ENCODE assay signal across 8 mouse cellular contexts in genomic region chr11:57827048-57827914, GRCm38 (mm10). TPM values are rescaled to one million over a fixed set of nuclear protein-coding genes. Genes with fewer than 3 reads are reported as not detected.
DNase-seq lines count a peak whose midpoint lies in the region; ATAC-seq and TF ChIP-seq lines count a peak whose summit lies in the region.

No protein-coding gene starts in this region.

- no peak for TF ChIP-seq CTCF in gastrocnemius, adult 2 months (IDR thresholded peaks at IDR 0.05)
- no peak for TF ChIP-seq CTCF in E14TG2a.4 (conservative IDR thresholded peaks at IDR 0.05; ENCODE audit: low read length)
- no peak for TF ChIP-seq CTCF in heart, postnatal 0 days (IDR thresholded peaks at IDR 0.05; ENCODE audit: low read depth)

- H3K36me3 ChIP-seq in E14TG2a.4 (ENCODE audit: insufficient read depth, low read length) = no peaks in the 10 kb centered on the region
- H3K36me3 ChIP-seq in heart, postnatal 0 days (replicated peaks; ENCODE audit: control insufficient read depth, insufficient read depth, low read length) = no peaks in the 10 kb centered on the region
- no peaks in the 10 kb centered on the region for H3K36me3 ChIP-seq in midbrain, embryonic 12.5 days

- no peak for TF ChIP-seq EP300 in heart, postnatal 0 days (IDR thresholded peaks at IDR 0.05; ENCODE audit: low read depth)

- intact Hi-C loops in gastrocnemius, adult 2 months (cut with DNase I) = no loop called here

- ATAC-seq in heart, postnatal 0 days (ENCODE audit: insufficient read depth, low read depth) = no peak
- ATAC-seq in midbrain, embryonic 12.5 days (ENCODE audit: low FRiP score, low read depth) = no peak
- no peak for ATAC-seq in megakaryocyte-erythroid progenitor cell, adult 5-6 weeks (replicated peaks; ENCODE audit: low FRiP score, low TSS enrichment, poor library complexity, severe bottlenecking)

- peak overlapping the region; percentile 22; the same call in 1 of the 2 replicates for H3K9ac ChIP-seq in heart, postnatal 0 days (replicated peaks; ENCODE audit: low read depth, low read length)
- H3K9ac ChIP-seq in midbrain, embryonic 12.5 days (replicated peaks) = no peak overlapping the region

- H3K4me1 ChIP-seq in E14TG2a.4 (replicated peaks; ENCODE audit: low read depth, low read length) = peaks cover 57% of the 10 kb centered on the region
- peaks cover 14% of the 10 kb centered on the region for H3K4me1 ChIP-seq in heart, postnatal 0 days (ENCODE audit: control insufficient read depth, insufficient read depth)
- peaks cover 25% of the 10 kb centered on the region for H3K4me1 ChIP-seq in midbrain, embryonic 12.5 days

- no peak for DNase-seq in gastrocnemius, adult 2 months
- DNase-seq in gastrocnemius, postnatal 4 days (ENCODE audit: low spot score in 2 of 2) = no peak
- no peak for DNase-seq in heart, postnatal 0 days (ENCODE audit: low spot score)
- no peak for DNase-seq in gastrocnemius, postnatal 10 days
- no peak for DNase-seq in right cerebral cortex, postnatal 36 days (ENCODE audit: low spot score in 2 of 2)

- 3% methylated on average over 41 of the region's 41 CpGs for WGBS in heart, postnatal 0 days
- under 1% methylated on average over 41 of the region's 41 CpGs for WGBS in midbrain, embryonic 12.5 days

- H3K27me3 ChIP-seq in E14TG2a.4 (ENCODE audit: insufficient read depth, low read length) = peaks cover 65% of the 10 kb centered on the region
- H3K27me3 ChIP-seq in heart, postnatal 0 days (ENCODE audit: control insufficient read depth, insufficient read depth, low read length) = peaks cover 59% of the 10 kb centered on the region
- H3K27me3 ChIP-seq in midbrain, embryonic 12.5 days = peaks cover 83% of the 10 kb centered on the region

- peak overlapping the region; percentile 63 for H3K4me3 ChIP-seq in gastrocnemius, adult 2 months
- peak overlapping the region; percentile 66 for H3K4me3 ChIP-seq in E14TG2a.4 (replicated peaks; ENCODE audit: low read length)
- peak overlapping the region; percentile 44 for H3K4me3 ChIP-seq in heart, postnatal 0 days (ENCODE audit: low read depth, low read length)
- H3K4me3 ChIP-seq in midbrain, embryonic 12.5 days = peak overlapping the region; percentile 28

- no peak overlapping the region for H3K27ac ChIP-seq in gastrocnemius, adult 2 months
- no peak overlapping the region for H3K27ac ChIP-seq in heart, postnatal 0 days (ENCODE audit: low read depth)
- no peak overlapping the region for H3K27ac ChIP-seq in midbrain, embryonic 12.5 days (replicated peaks)

- H3K4me2 ChIP-seq in heart, postnatal 0 days (ENCODE audit: low read depth, low read length) = peak overlapping the region; percentile 69
- peak overlapping the region; percentile 47 for H3K4me2 ChIP-seq in midbrain, embryonic 12.5 days (replicated peaks)

- no peaks in the 10 kb centered on the region for H3K9me3 ChIP-seq in E14TG2a.4 (ENCODE audit: low read length)
- no peaks in the 10 kb centered on the region for H3K9me3 ChIP-seq in heart, postnatal 0 days (replicated peaks; ENCODE audit: control insufficient read depth, low read length)
- H3K9me3 ChIP-seq in midbrain, embryonic 12.5 days = no peaks in the 10 kb centered on the region

RNA-seq across cellular contexts. Expression of gene Hand1, which starts 5.3 kb away (rescaled TPM):
- total RNA-seq in gastrocnemius, adult 2 months (2021) = not detected
- total RNA-seq in gastrocnemius, postnatal 4 days (2021) = not detected
- 2.0 TPM in 1 of 2 replicates, not detected in the other for total RNA-seq in heart, postnatal 0 days (2014; rRNA removed; ENCODE audit: low replicate concordance)
- 2.7 and 3.3 TPM in 2 replicates for polyA plus RNA-seq in heart, postnatal 0 days (2015; fragmentation: Nextera tagmentation; extraction: Ambion mirVana)
- polyA plus RNA-seq in midbrain, embryonic 12.5 days (2016; fragmentation: Nextera tagmentation; extraction: Ambion mirVana) = not detected in 2 replicates
- not detected for total RNA-seq in gastrocnemius, postnatal 10 days (2021)
- not detected in 2 replicates for total RNA-seq in megakaryocyte-erythroid progenitor cell, adult 5-6 weeks (2014; fragmentation: Nextera tagmentation)
- total RNA-seq in megakaryocyte-erythroid progenitor cell, adult 5-6 weeks (2017) = not detected in 2 replicates

RNA-seq across cellular contexts. Expression of gene Sap30l, which starts 25.8 kb away (rescaled TPM):
- total RNA-seq in gastrocnemius, adult 2 months (2021) = 10 to 100 TPM; 46.5 to 47.6 TPM
- total RNA-seq in gastrocnemius, postnatal 4 days (2021) = 10 to 100 TPM; 33.5 to 33.9 TPM
- total RNA-seq in heart, postnatal 0 days (2014; rRNA removed; ENCODE audit: low replicate concordance) = 16.8 and 28.7 TPM in 2 replicates
- 8.2 and 8.3 TPM in 2 replicates for polyA plus RNA-seq in heart, postnatal 0 days (2015; fragmentation: Nextera tagmentation; extraction: Ambion mirVana)
- 16.7 and 20.2 TPM in 2 replicates for polyA plus RNA-seq in midbrain, embryonic 12.5 days (2016; fragmentation: Nextera tagmentation; extraction: Ambion mirVana)
- total RNA-seq in gastrocnemius, postnatal 10 days (2021) = 10 to 100 TPM; 28.2 to 29.8 TPM
- 13.9 and 19.3 TPM in 2 replicates for total RNA-seq in megakaryocyte-erythroid progenitor cell, adult 5-6 weeks (2014; fragmentation: Nextera tagmentation)
- 11.8 and 18.7 TPM in 2 replicates for total RNA-seq in megakaryocyte-erythroid progenitor cell, adult 5-6 weeks (2017)
